Mouse (Mus musculus): ENCODE measurements around the gene Ptpn11. TPM values are rescaled to one million over a fixed set of nuclear protein-coding genes. Genes with fewer than 3 reads are reported as not detected.

The Ptpn11 gene
- total RNA-seq, 2 experiments from 2014 or later, result 74.1 to 76.3 TPM

GRCm38 (mm10) chr5:121137125-121137524 is 54.1 kb downstream of the Ptpn11 start:
- no peak for DNase-seq
- intact Hi-C loops (cut with DNase I), result no loop called here

GRCm38 (mm10) chr5:121131801-121132200 is 59.4 kb downstream of the Ptpn11 start:
- intact Hi-C loops (cut with DNase I), result no loop called here
- DNase-seq, result no peak

GRCm38 (mm10) chr5:121129254-121129653 is 61.9 kb downstream of the Ptpn11 start:
- intact Hi-C loops (cut with DNase I), result loop anchor here (10.0 kb wide), 1 partner anchor 124 kb away; no protein-coding TSS in a partner anchor
- no peak for DNase-seq

GRCm38 (mm10) chr5:121126051-121126450 is 65.1 kb downstream of the Ptpn11 start:
- intact Hi-C loops (cut with DNase I), result loop anchor here (10.0 kb wide), 1 partner anchor 121 kb away; no protein-coding TSS in a partner anchor

GRCm38 (mm10) chr5:121125563-121125962 is 65.6 kb downstream of the Ptpn11 start:
- DNase-seq, result no peak
- intact Hi-C loops (cut with DNase I), result loop anchor here (10.0 kb wide), 1 partner anchor 121 kb away; no protein-coding TSS in a partner anchor

More at GRCm38 (mm10) chr5:121126051-121126450, 65.1 kb downstream of the Ptpn11 start:
- DNase-seq, result peak; percentile 45

GRCm38 (mm10) chr5:121124208-121125185 is 66.7 kb downstream of the Ptpn11 start:
- intact Hi-C loops (cut with DNase I), result loop anchor here (10.0 kb wide), 1 partner anchor 120 kb away; no protein-coding TSS in a partner anchor
- no peak for DNase-seq

GRCm38 (mm10) chr5:121123399-121123798 is 67.8 kb downstream of the Ptpn11 start:
- no peak for DNase-seq
- intact Hi-C loops (cut with DNase I), result loop anchor here (10.0 kb wide), 1 partner anchor 119 kb away; no protein-coding TSS in a partner anchor

GRCm38 (mm10) chr5:121122577-121122976 is 68.6 kb downstream of the Ptpn11 start:
- DNase-seq, result no peak
- intact Hi-C loops (cut with DNase I), result loop anchor here (10.0 kb wide), 1 partner anchor 118 kb away; no protein-coding TSS in a partner anchor

- intact Hi-C loops (cut with DNase I), result loop anchor here (10.0 kb wide), 1 partner anchor 117 kb away; no protein-coding TSS in a partner anchor
- no peak for DNase-seq
Observed at GRCm38 (mm10) chr5:121122036-121122435, 69.2 kb downstream of the Ptpn11 start.

GRCm38 (mm10) chr5:121119331-121120034 is 71.7 kb downstream of the Ptpn11 start:
- intact Hi-C loops (cut with DNase I), result loop anchor here (10.0 kb wide), 1 partner anchor 115 kb away; no protein-coding TSS in a partner anchor

GRCm38 (mm10) chr5:121118345-121118744 is 72.9 kb downstream of the Ptpn11 start:
- intact Hi-C loops (cut with DNase I), result no loop called here
- no peak for DNase-seq

More at GRCm38 (mm10) chr5:121119331-121120034, 71.7 kb downstream of the Ptpn11 start:
- peak; percentile 21 for DNase-seq

- intact Hi-C loops (cut with DNase I), result no loop called here
- DNase-seq, result no peak
Observed at GRCm38 (mm10) chr5:121116941-121117340, 74.3 kb downstream of the Ptpn11 start.

- intact Hi-C loops (cut with DNase I), result no loop called here
- peak; percentile 50 for DNase-seq
Observed at GRCm38 (mm10) chr5:121115391-121116157, 75.6 kb downstream of the Ptpn11 start.

GRCm38 (mm10) chr5:121114151-121114550 is 77.0 kb downstream of the Ptpn11 start:
- no peak for DNase-seq

GRCm38 (mm10) chr5:121112390-121112789 is 78.8 kb downstream of the Ptpn11 start:
- intact Hi-C loops (cut with DNase I), result no loop called here
- peak; percentile 40 for DNase-seq

More at GRCm38 (mm10) chr5:121114151-121114550, 77.0 kb downstream of the Ptpn11 start:
- intact Hi-C loops (cut with DNase I), result no loop called here

- intact Hi-C loops (cut with DNase I), result no loop called here
- no peak for DNase-seq
Observed at GRCm38 (mm10) chr5:121111106-121111915, 79.9 kb downstream of the Ptpn11 start.

- no peak for DNase-seq
- intact Hi-C loops (cut with DNase I), result no loop called here
Observed at GRCm38 (mm10) chr5:121109185-121109584, 82.0 kb downstream of the Ptpn11 start.

GRCm38 (mm10) chr5:121106913-121107312 is 84.3 kb downstream of the Ptpn11 start:
- intact Hi-C loops (cut with DNase I), result no loop called here
- DNase-seq, result no peak

All from left cerebral cortex, postnatal 4 days (tissue).